Mouse (Mus musculus): Measurements from ENCODE around the gene Eif4e1b. TPM values are rescaled to one million over a fixed set of nuclear protein-coding genes. Genes with fewer than 3 reads are reported as not detected.

Eif4e1b gene
- total RNA-seq, 2 experiments from 2014 or later = not detected

Other genes with a start within 250 kb of the Eif4e1b start
- 100 to 1,000 TPM in 1 of 2 experiments, 10 to 100 TPM in 1; 94.5 to 102 TPM for gene 4833439L19Rik, start 218.6 kb upstream of the Eif4e1b start, total RNA-seq (2021)
- 1 to 10 TPM; 5.0 to 5.3 TPM for gene Arl10, start 209.0 kb upstream of the Eif4e1b start, total RNA-seq (2021)
- 10 to 100 TPM; 13.7 to 16.4 TPM for gene Nop16, start 193.9 kb upstream of the Eif4e1b start, total RNA-seq (2021)
- 100 to 1,000 TPM; 185 to 190 TPM for gene Higd2a, start 193.8 kb upstream of the Eif4e1b start, total RNA-seq (2021)
- 10 to 100 TPM; 87.8 to 97.2 TPM for gene Cltb, start 172.7 kb upstream of the Eif4e1b start, total RNA-seq (2021)
- gene Faf2, start 162.2 kb upstream of the Eif4e1b start, total RNA-seq (2021) = 10 to 100 TPM; 23.1 to 26.4 TPM
- 10 to 100 TPM; 55.1 to 55.9 TPM for gene Rnf44, start 90.1 kb upstream of the Eif4e1b start, total RNA-seq (2021)
- gene Cdhr2, start 82.5 kb upstream of the Eif4e1b start, total RNA-seq (2021) = not detected
- not detected for gene Gprin1, start 34.1 kb upstream of the Eif4e1b start, total RNA-seq (2021)
- gene Sncb, start 17.4 kb upstream of the Eif4e1b start, total RNA-seq (2021) = not detected
- 10 to 100 TPM; 17.7 to 22.0 TPM for gene Tspan17, start 5.4 kb downstream of the Eif4e1b start, total RNA-seq (2021)
- under 1 TPM; 0.42 to 0.51 TPM for gene Unc5a, start 165.4 kb downstream of the Eif4e1b start, total RNA-seq (2021)
- under 1 TPM; 0.57 to 0.67 TPM for gene Hk3, start 237.4 kb downstream of the Eif4e1b start, total RNA-seq (2021)